Mouse (Mus musculus): ENCODE measurements around the gene Notch2.

DNA sequence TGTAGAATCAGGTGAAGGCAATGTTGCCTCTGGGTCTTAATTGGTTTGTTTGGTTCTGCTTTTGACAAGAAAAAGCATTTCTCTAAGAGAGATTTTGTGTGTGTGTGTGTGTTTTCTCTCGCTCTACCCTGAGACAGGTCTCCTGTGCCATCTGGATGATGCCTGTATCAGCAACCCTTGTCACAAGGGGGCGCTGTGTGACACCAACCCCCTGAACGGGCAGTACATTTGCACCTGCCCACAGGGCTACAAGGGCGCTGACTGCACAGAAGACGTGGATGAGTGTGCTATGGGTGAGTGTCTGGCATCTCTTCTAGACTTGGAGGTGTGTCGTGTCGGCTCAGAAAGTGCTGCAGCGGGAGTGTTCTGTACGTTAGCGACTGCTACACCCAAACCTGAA lies 86.0 kb downstream of the Notch2 start:
- no peak for TF ChIP-seq EP300 (IDR thresholded peaks at IDR 0.05; ENCODE audit: low read depth)
- TF ChIP-seq CTCF (IDR thresholded peaks at IDR 0.05; ENCODE audit: low read depth), result peak; percentile 68
